Mouse (Mus musculus) heart, embryonic 13.5 days (tissue): ENCODE results near the gene Lmo7. TPM values are rescaled to one million over a fixed set of nuclear protein-coding genes. Genes with fewer than 3 reads are reported as not detected.
A peak's percentile ranks its signal among the peaks of the same experiment; 100 is the strongest.

Experiments used
- ATAC-seq: fragments of 200-750 bp; cut with Nextera tagmentation; 2 replicates; pipeline ENCODE4 v1.8.0; 2017; ENCODE audit warnings: moderate TSS enrichment; ENCODE audit not compliant: insufficient number of reproducible peaks, low FRiP score, low TSS enrichment; ENCODE audit errors: extremely low read depth
- H3K27ac ChIP-seq: fragments of 300-500 bp; sonication (generic); replicated peaks from 2 replicates; pipeline ENCODE4 v1.5.1; 2015; ENCODE audit warnings: moderate library complexity, mild to moderate bottlenecking, inconsistent platforms
- H3K27me3 ChIP-seq: fragments of 300-500 bp; sonication (generic); replicated peaks from 2 replicates; pipeline ENCODE4 v1.6.1; 2015; ENCODE audit warnings: mild to moderate bottlenecking, inconsistent platforms
- H3K36me3 ChIP-seq: fragments of 300-500 bp; sonication (generic); 2 replicates; pipeline ENCODE4 v1.6.1; 2015; ENCODE audit warnings: mild to moderate bottlenecking, inconsistent platforms
- H3K4me1 ChIP-seq: fragments of 300-500 bp; sonication (generic); 2 replicates; pipeline ENCODE4 v1.6.1; 2015; ENCODE audit warnings: inconsistent platforms
- H3K4me2 ChIP-seq: fragments of 300-500 bp; sonication (generic); 2 replicates; pipeline ENCODE4 v1.6.1; 2015; ENCODE audit warnings: inconsistent platforms, mild to moderate bottlenecking, moderate library complexity
- H3K4me3 ChIP-seq: fragments of 300-500 bp; sonication (generic); 2 replicates; pipeline ENCODE4 v1.5.1; 2015; ENCODE audit warnings: moderate library complexity, mild to moderate bottlenecking, inconsistent platforms
- H3K9ac ChIP-seq: fragments of 300-500 bp; sonication (generic); 2 replicates; pipeline ENCODE4 v1.6.1; 2015; ENCODE audit warnings: inconsistent platforms, mild to moderate bottlenecking, moderate library complexity
- H3K9me3 ChIP-seq: fragments of 300-500 bp; sonication (generic); 2 replicates; pipeline ENCODE4 v1.6.1; 2016; ENCODE audit warnings: inconsistent platforms
- WGBS: fragments of 180-500 bp; shearing (Covaris S2); methylation state at CpG from one replicate; pipeline ENCODE4 v1.1.7; 2015; ENCODE audit warnings: mixed read lengths; 5-methylcytosine and 5-hydroxymethylcytosine counted together
- polyA plus RNA-seq: library from polyadenylated mRNA; unstranded; fragments of >200 nt; fragmentation: Nextera tagmentation; extraction: Ambion mirVana; gene quantifications from 2 replicates; pipeline ENCODE4 v1.2.1, GENCODE M21; 2015

Lmo7 gene
- polyA plus RNA-seq, 1 experiment from 2014 or later: 138 TPM

GRCm38 (mm10) chr14:101859305-101859886 is 129.6 kb downstream of the Lmo7 start:
- H3K36me3 ChIP-seq: no peaks in the 10 kb centered on the region
- H3K9ac ChIP-seq: no peak overlapping the region
- no peaks in the 10 kb centered on the region for H3K27me3 ChIP-seq
- no peak for ATAC-seq
- H3K4me2 ChIP-seq: no peak overlapping the region
- H3K4me3 ChIP-seq: no peak overlapping the region
- H3K4me1 ChIP-seq: peaks cover 21% of the 10 kb centered on the region
- H3K27ac ChIP-seq: peak overlapping the region; percentile 69
- WGBS: 60% methylated on average over 8 of the region's 8 CpGs
- no peaks in the 10 kb centered on the region for H3K9me3 ChIP-seq

GRCm38 (mm10) chr14:101862088-101862487 is 132.3 kb downstream of the Lmo7 start:
- H3K27me3 ChIP-seq: no peaks in the 10 kb centered on the region
- H3K4me2 ChIP-seq: no peak overlapping the region
- H3K27ac ChIP-seq: peak overlapping the region; percentile 33; the same call in 1 of the 2 replicates
- no peaks in the 10 kb centered on the region for H3K9me3 ChIP-seq
- WGBS: 70% methylated on average over 3 of the region's 3 CpGs
- ATAC-seq: no peak
- H3K4me1 ChIP-seq: peaks cover 36% of the 10 kb centered on the region
- no peaks in the 10 kb centered on the region for H3K36me3 ChIP-seq
- H3K4me3 ChIP-seq: no peak overlapping the region
- no peak overlapping the region for H3K9ac ChIP-seq

GRCm38 (mm10) chr14:101867071-101867733 is 137.4 kb downstream of the Lmo7 start:
- Histone ChIP-seq H3K9me3 (no peaks in the 10 kb centered on the region), H3K4me3 (no peak overlapping the region), H3K27me3 (no peaks in the 10 kb centered on the region), H3K27ac (peak overlapping the region; percentile 81), H3K4me2 (peak overlapping the region; percentile 49), H3K9ac (0 out of 2 replicates have a peak overlapping the region, but pooled peaks have one; percentile 28), H3K4me1 (peaks cover 62% of the 10 kb centered on the region), H3K36me3 (no peaks in the 10 kb centered on the region)
- peak; percentile 33; the same call in 1 of the 2 replicates for ATAC-seq
- WGBS: 39% methylated on average over 9 of the region's 10 CpGs

GRCm38 (mm10) chr14:101869145-101869544 is 139.4 kb downstream of the Lmo7 start:
- no peaks in the 10 kb centered on the region for H3K27me3 ChIP-seq

GRCm38 (mm10) chr14:101869661-101870060 is 139.9 kb downstream of the Lmo7 start:
- Histone ChIP-seq H3K27ac (peak overlapping the region; percentile 58), H3K4me1 (peaks cover 79% of the 10 kb centered on the region)
- 47% methylated on average over 4 of the region's 4 CpGs for WGBS

More at GRCm38 (mm10) chr14:101869145-101869544, 139.4 kb downstream of the Lmo7 start:
- H3K4me3 ChIP-seq: no peak overlapping the region
- no peak overlapping the region for H3K9ac ChIP-seq
- no peak overlapping the region for H3K4me2 ChIP-seq
- no peaks in the 10 kb centered on the region for H3K9me3 ChIP-seq
- peaks cover 74% of the 10 kb centered on the region for H3K4me1 ChIP-seq
- no peak for ATAC-seq
- peak overlapping the region; percentile 58 for H3K27ac ChIP-seq
- no peaks in the 10 kb centered on the region for H3K36me3 ChIP-seq
- 47% methylated on average over 6 of the region's 6 CpGs for WGBS

GRCm38 (mm10) chr14:101870171-101870902 is 140.6 kb downstream of the Lmo7 start:
- Histone ChIP-seq H3K27me3 (no peaks in the 10 kb centered on the region), H3K9me3 (no peaks in the 10 kb centered on the region), H3K9ac (no peak overlapping the region), H3K4me3 (no peak overlapping the region), H3K4me1 (peaks cover 76% of the 10 kb centered on the region), H3K27ac (peak overlapping the region; percentile 58; the same call in 1 of the 2 replicates), H3K4me2 (no peak overlapping the region), H3K36me3 (no peaks in the 10 kb centered on the region)
- WGBS: 55% methylated on average over 9 of the region's 9 CpGs
- ATAC-seq: no peak

More at GRCm38 (mm10) chr14:101869661-101870060, 139.9 kb downstream of the Lmo7 start:
- Histone ChIP-seq H3K4me3 (no peak overlapping the region), H3K9me3 (no peaks in the 10 kb centered on the region), H3K9ac (no peak overlapping the region), H3K36me3 (no peaks in the 10 kb centered on the region), H3K27me3 (no peaks in the 10 kb centered on the region), H3K4me2 (no peak overlapping the region)
- no peak for ATAC-seq

GRCm38 (mm10) chr14:101872846-101873245 is 143.1 kb downstream of the Lmo7 start:
- no peak overlapping the region for H3K4me3 ChIP-seq
- peaks cover 12% of the 10 kb centered on the region; the same call in 1 of the 2 replicates for H3K36me3 ChIP-seq
- H3K27ac ChIP-seq: peak overlapping the region; percentile 91
- 0 out of 2 replicates have a peak overlapping the region, but pooled peaks have one; percentile 16 for H3K9ac ChIP-seq
- no peak overlapping the region; the same call in 1 of the 2 replicates for H3K4me2 ChIP-seq
- H3K9me3 ChIP-seq: no peaks in the 10 kb centered on the region
- H3K27me3 ChIP-seq: no peaks in the 10 kb centered on the region
- peak; percentile 74; the same call in 1 of the 2 replicates for ATAC-seq
- peaks cover 56% of the 10 kb centered on the region for H3K4me1 ChIP-seq
- 8% methylated on average over 3 of the region's 3 CpGs for WGBS

- WGBS: 68% methylated on average over 8 of the region's 8 CpGs
- Histone ChIP-seq H3K36me3 (peaks cover 15% of the 10 kb centered on the region), H3K27ac (no peak overlapping the region), H3K9me3 (no peaks in the 10 kb centered on the region), H3K9ac (no peak overlapping the region), H3K27me3 (no peaks in the 10 kb centered on the region), H3K4me3 (no peak overlapping the region), H3K4me2 (no peak overlapping the region), H3K4me1 (peaks cover 39% of the 10 kb centered on the region)
- ATAC-seq: no peak
Observed at GRCm38 (mm10) chr14:101878346-101879049, 148.7 kb downstream of the Lmo7 start.

- no peaks in the 10 kb centered on the region for H3K27me3 ChIP-seq
- H3K4me2 ChIP-seq: no peak overlapping the region
- H3K36me3 ChIP-seq: peaks cover 15% of the 10 kb centered on the region
- H3K4me1 ChIP-seq: peaks cover 36% of the 10 kb centered on the region
- ATAC-seq: no peak
- H3K9ac ChIP-seq: no peak overlapping the region
- H3K9me3 ChIP-seq: no peaks in the 10 kb centered on the region
- 37% methylated on average over 7 of the region's 7 CpGs for WGBS
- no peak overlapping the region for H3K4me3 ChIP-seq
- H3K27ac ChIP-seq: no peak overlapping the region
Observed at GRCm38 (mm10) chr14:101879050-101879694, 149.4 kb downstream of the Lmo7 start.

GRCm38 (mm10) chr14:101882966-101883365 is 153.2 kb downstream of the Lmo7 start:
- peak overlapping the region; percentile 67 for H3K4me2 ChIP-seq
- 0 out of 2 replicates have a peak overlapping the region, but pooled peaks have one; percentile 59 for H3K4me3 ChIP-seq
- no peaks in the 10 kb centered on the region for H3K9me3 ChIP-seq
- peak overlapping the region; percentile 93 for H3K27ac ChIP-seq
- peak overlapping the region; percentile 86 for H3K9ac ChIP-seq
- WGBS: 3% methylated on average over 5 of the region's 5 CpGs
- H3K27me3 ChIP-seq: no peaks in the 10 kb centered on the region
- H3K4me1 ChIP-seq: peaks cover 35% of the 10 kb centered on the region
- peaks cover 29% of the 10 kb centered on the region for H3K36me3 ChIP-seq
- no peak for ATAC-seq
